Mouse (Mus musculus): Measurements from ENCODE around the gene Ftsj1.

- TF ChIP-seq EP300 (IDR thresholded peaks at IDR 0.05; ENCODE audit: low read depth) (no peak), CTCF (IDR thresholded peaks at IDR 0.05; ENCODE audit: low read depth) (no peak)
Measured at GRCm38 (mm10) chrX:8288621-8289020, 36.4 kb upstream of the Ftsj1 start.
